Mouse (Mus musculus) myocyte (in vitro differentiated cells): Measurements from ENCODE around the gene Wdr20. TPM values are rescaled to one million over a fixed set of nuclear protein-coding genes. Genes with fewer than 3 reads are reported as not detected.

Source experiments
- H3K27me3 ChIP-seq: one replicate; pipeline ENCODE4 v1.6.1; 2011; ENCODE audit not compliant: control insufficient read depth, insufficient read depth, insufficient read length
- H3K36me3 ChIP-seq: one replicate; pipeline ENCODE4 v1.6.1; 2011; ENCODE audit not compliant: control insufficient read depth, insufficient read depth
- H3K4me2 ChIP-seq: one replicate; pipeline ENCODE4 v1.6.1; 2011; ENCODE audit warnings: low read depth, control low read depth
- H3K4me3 ChIP-seq: one replicate; pipeline ENCODE4 v1.5.1; 2011; ENCODE audit warnings: mild to moderate bottlenecking, control low read depth, moderate library complexity
- H3K79me2 ChIP-seq: one replicate; pipeline ENCODE4 v1.6.1; 2011; ENCODE audit not compliant: control insufficient read depth, insufficient read depth
- H3ac ChIP-seq: one replicate; pipeline ENCODE4 v1.6.1; 2011; ENCODE audit not compliant: control insufficient read depth, insufficient read length
- CEBPB ChIP-seq: IDR thresholded peaks from 2 replicates; pipeline ENCODE4 v1.6.1; 2011; ENCODE audit warnings: mild to moderate bottlenecking, moderate library complexity; ENCODE audit not compliant: poor library complexity, insufficient read depth, severe bottlenecking
- E2F4 ChIP-seq: IDR thresholded peaks from one replicate; pipeline ENCODE4 v1.6.1; 2011; ENCODE audit warnings: mild to moderate bottlenecking, control low read depth, moderate library complexity; ENCODE audit not compliant: insufficient read depth
- MAX ChIP-seq: IDR thresholded peaks from one replicate; pipeline ENCODE4 v1.6.1; 2011; ENCODE audit warnings: low read depth, mild to moderate bottlenecking, control low read depth
- MYOD1 ChIP-seq, 3 experiments: IDR thresholded peaks; one replicate each; pipeline ENCODE4 v1.6.1; 2011; ENCODE audit warnings: control low read depth in 2 of 3, low read depth in 2 of 3, mild to moderate bottlenecking in 2 of 3, moderate library complexity in 1 of 3; ENCODE audit not compliant: insufficient read length in 2 of 3, control insufficient read depth in 1 of 3
- MYOG ChIP-seq, 3 experiments: IDR thresholded peaks; one replicate each; pipeline ENCODE4 v1.6.1; 2011; ENCODE audit warnings: control low read depth in 2 of 3, low read depth in 2 of 3, mild to moderate bottlenecking in 2 of 3; ENCODE audit not compliant: insufficient read length in 2 of 3, control insufficient read depth in 1 of 3, insufficient read depth in 1 of 3
- POLR2A ChIP-seq: IDR thresholded peaks from one replicate; pipeline ENCODE4 v1.6.1; 2011; ENCODE audit warnings: low read depth, mild to moderate bottlenecking, control low read depth, moderate library complexity; ENCODE audit not compliant: insufficient read length
- POLR2AphosphoS2 ChIP-seq: IDR thresholded peaks from one replicate; pipeline ENCODE4 v1.6.1; 2011; ENCODE audit warnings: low read depth, control low read depth; ENCODE audit not compliant: insufficient read length
- REST ChIP-seq: IDR thresholded peaks from one replicate; pipeline ENCODE4 v1.6.1; 2011; ENCODE audit warnings: mild to moderate bottlenecking, control low read depth, moderate library complexity; ENCODE audit not compliant: insufficient read depth, insufficient read length
- SRF ChIP-seq: IDR thresholded peaks from one replicate; pipeline ENCODE4 v1.6.1; 2011; ENCODE audit warnings: low read depth; ENCODE audit not compliant: control insufficient read depth, insufficient read length
- TCF12 ChIP-seq: IDR thresholded peaks from one replicate; pipeline ENCODE4 v1.6.1; 2011; ENCODE audit warnings: mild to moderate bottlenecking, control low read depth; ENCODE audit not compliant: poor library complexity, insufficient read depth, severe bottlenecking
- TCF3 ChIP-seq: IDR thresholded peaks from one replicate; pipeline ENCODE4 v1.6.1; 2011; ENCODE audit warnings: low read depth, control low read depth; ENCODE audit not compliant: insufficient read length
- USF1 ChIP-seq: IDR thresholded peaks from one replicate; pipeline ENCODE4 v1.6.1; 2011; ENCODE audit warnings: low read depth, mild to moderate bottlenecking, control low read depth, moderate library complexity
- polyA plus RNA-seq: library from polyadenylated mRNA; unstranded; fragments of >200 nt; fragmentation: generic; extraction: Trizol; gene quantifications from one replicate; pipeline ENCODE4 v1.2.1, GENCODE M21; 2012; ENCODE audit warnings: missing spikeins

Gene Wdr20
- polyA plus RNA-seq, 1 experiment: 13.9 TPM

DNA sequence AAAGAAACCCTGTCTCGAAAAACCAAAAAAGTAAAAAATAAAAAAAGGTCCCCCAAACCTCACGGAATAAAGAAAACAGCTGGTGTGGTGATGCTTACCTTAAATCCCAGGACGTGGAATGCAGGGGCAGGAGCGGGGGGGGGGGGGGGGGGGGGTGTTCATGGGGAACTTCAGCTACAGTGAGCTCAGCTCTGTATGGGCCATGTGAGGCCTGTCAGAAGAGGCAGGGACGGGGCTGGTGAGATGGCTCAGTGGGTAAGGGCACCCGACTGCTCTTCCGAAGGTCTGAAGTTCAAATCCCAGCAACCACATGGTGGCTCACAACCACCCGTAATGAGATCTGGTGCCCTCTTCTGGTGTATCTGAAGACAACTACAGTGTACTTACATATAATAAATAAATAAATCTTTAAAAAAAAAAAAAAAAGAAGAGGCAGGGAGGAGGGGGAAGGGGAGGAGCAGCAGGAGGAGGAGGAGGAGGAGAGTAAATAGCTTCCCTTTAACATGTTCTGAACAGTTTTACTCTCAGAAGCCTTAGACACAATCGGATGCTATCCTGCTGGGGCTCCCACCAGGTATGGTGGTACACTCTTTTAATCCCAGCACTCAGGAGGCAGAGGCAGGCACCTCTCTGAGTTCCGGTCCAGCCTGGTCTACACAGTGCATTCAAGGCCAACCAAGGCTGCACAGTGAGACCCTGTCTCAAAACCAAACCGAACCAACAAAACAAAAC, 92.7 kb downstream of the Wdr20 start:
- H3K4me2 ChIP-seq: no peak overlapping the region
- no peaks in the 10 kb centered on the region for H3K36me3 ChIP-seq
- H3K79me2 ChIP-seq: no peaks in the 10 kb centered on the region
- TF ChIP-seq E2F4 (no peak), USF1 (no peak), SRF (no peak), REST (no peak)
- no peaks in the 10 kb centered on the region for H3K27me3 ChIP-seq
- H3ac ChIP-seq: no peak overlapping the region
- no peak overlapping the region for H3K4me3 ChIP-seq

DNA sequence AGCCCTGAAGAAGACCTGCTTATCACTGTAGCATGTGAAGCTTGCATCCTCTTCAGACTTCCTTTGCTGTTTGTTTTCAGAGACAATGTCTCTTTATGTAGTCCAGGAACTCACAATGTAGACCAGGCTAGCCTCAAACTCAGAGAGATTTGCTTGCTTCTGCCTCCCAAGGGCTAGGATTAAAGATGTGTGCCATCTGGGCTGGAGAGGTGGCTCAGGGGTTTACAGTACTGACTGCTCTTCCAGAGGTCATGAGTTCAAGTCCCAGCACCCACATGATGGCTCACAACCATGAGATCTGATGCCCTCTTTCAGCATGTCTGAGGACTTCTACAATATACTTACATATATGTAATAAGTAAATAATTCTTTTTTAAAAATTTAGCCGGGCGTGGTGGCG, 97.4 kb downstream of the Wdr20 start:
- TF ChIP-seq SRF: no peak
- no peak for TF ChIP-seq CEBPB
- no peak for TF ChIP-seq POLR2AphosphoS2
- H3ac ChIP-seq: no peak overlapping the region
- no peak overlapping the region for H3K4me2 ChIP-seq
- H3K36me3 ChIP-seq: no peaks in the 10 kb centered on the region
- no peaks in the 10 kb centered on the region for H3K79me2 ChIP-seq
- no peaks in the 10 kb centered on the region for H3K27me3 ChIP-seq
- no peak overlapping the region for H3K4me3 ChIP-seq

DNA sequence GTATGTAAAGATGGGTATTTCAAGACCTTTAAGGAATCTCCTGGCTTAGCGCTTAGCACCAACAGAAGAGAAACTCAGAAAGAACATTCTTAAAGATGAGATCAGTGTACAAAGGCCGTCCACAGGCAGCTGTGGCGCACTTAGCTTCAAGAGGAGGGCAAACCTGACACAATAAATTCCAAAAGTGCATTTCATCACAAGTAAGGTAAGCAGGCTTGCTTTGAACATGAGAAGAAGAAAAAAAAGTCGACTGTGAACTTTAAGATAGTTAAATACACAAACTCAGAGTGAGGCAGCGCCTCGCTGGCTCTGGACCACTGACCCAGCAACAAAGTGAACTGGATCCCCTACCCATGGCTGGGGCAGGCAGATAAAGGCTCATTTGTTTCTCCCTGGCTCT, 99.0 kb downstream of the Wdr20 start:
- Histone ChIP-seq H3K4me2 (peak overlapping the region; percentile 15), H3K27me3 (no peaks in the 10 kb centered on the region), H3K36me3 (no peaks in the 10 kb centered on the region), H3ac (no peak overlapping the region), H3K79me2 (no peaks in the 10 kb centered on the region), H3K4me3 (no peak overlapping the region)
- TF ChIP-seq E2F4 (no peak), MYOG (IDR thresholded peaks at IDR 0.05; ENCODE audit: control insufficient read depth in 1 of 3, insufficient read depth in 1 of 3, insufficient read length in 2 of 3, low read depth in 2 of 3) (no peak), POLR2A (no peak), CEBPB (no peak), MYOD1 (IDR thresholded peaks at IDR 0.05; ENCODE audit: control insufficient read depth in 1 of 3, insufficient read length in 2 of 3, low read depth in 2 of 3) (no peak), TCF12 (no peak), MAX (no peak), TCF3 (no peak), USF1 (no peak), POLR2AphosphoS2 (no peak), REST (no peak), SRF (no peak)

DNA sequence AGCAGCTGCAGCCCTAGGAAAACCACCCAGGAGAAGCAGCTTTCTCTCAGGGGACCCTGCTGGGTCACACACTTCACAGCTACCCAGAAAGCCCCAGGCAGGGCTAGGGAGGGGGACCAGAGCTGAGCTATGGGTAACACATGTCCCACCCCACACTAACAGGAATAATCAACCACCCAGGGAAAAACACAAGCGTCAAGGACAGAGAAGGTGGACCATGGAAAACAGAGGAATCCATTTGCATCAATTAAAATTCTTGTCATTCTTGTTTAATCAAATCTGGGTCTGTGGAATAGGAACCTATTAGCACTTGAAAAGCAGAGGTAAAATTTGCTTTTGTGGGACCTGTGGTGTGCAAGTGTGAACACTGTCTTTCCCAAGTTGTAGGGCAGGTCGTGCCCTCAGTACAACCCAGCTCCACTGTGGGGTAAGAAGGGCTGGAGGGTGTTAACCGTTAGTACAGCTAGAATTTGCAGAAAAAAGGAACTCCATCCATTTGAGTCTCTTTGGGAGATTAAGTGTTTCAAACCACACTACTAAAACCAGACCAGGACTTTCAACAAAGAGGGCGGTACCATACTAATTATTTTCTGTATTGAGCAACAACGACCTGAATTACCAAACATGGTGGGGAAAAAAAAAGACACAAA, 99.6 kb downstream of the Wdr20 start:
- Histone ChIP-seq H3ac (no peak overlapping the region), H3K27me3 (no peaks in the 10 kb centered on the region), H3K36me3 (no peaks in the 10 kb centered on the region), H3K79me2 (no peaks in the 10 kb centered on the region), H3K4me2 (no peak overlapping the region), H3K4me3 (no peak overlapping the region)
- no peak for TF ChIP-seq TCF3
- no peak for TF ChIP-seq SRF
- no peak for TF ChIP-seq POLR2A
- TF ChIP-seq MYOG (IDR thresholded peaks at IDR 0.05; ENCODE audit: control insufficient read depth in 1 of 3, insufficient read depth in 1 of 3, insufficient read length in 2 of 3, low read depth in 2 of 3): no peak

DNA sequence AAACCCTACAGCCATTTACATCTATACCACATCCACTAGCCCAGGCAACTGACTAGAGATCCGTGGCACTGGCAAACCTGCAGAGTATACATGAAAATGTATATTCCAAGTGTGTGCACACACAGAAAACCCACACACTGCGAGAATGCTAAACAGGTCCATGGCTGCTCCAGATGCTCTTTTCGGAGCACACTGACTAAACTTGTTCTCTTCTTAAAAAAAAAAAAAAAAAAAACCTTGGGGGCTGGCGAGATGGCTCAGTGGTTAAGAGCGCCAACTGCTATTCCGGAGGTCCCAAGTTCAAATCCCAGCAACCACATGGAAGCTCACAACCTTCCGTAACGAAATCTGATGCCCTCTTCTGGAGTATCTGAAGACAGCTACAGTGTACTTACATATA, 100.1 kb downstream of the Wdr20 start:
- H3K4me3 ChIP-seq: no peak overlapping the region
- H3K36me3 ChIP-seq: no peaks in the 10 kb centered on the region
- no peak for TF ChIP-seq REST
- no peak for TF ChIP-seq MYOD1 (IDR thresholded peaks at IDR 0.05; ENCODE audit: control insufficient read depth in 1 of 3, insufficient read length in 2 of 3, low read depth in 2 of 3)
- no peak for TF ChIP-seq TCF3
- no peak for TF ChIP-seq MAX
- TF ChIP-seq SRF: no peak
- no peak for TF ChIP-seq POLR2AphosphoS2
- TF ChIP-seq USF1: no peak
- no peak for TF ChIP-seq CEBPB
- TF ChIP-seq E2F4: no peak
- no peak for TF ChIP-seq TCF12
- no peak for TF ChIP-seq MYOG (IDR thresholded peaks at IDR 0.05; ENCODE audit: control insufficient read depth in 1 of 3, insufficient read depth in 1 of 3, insufficient read length in 2 of 3, low read depth in 2 of 3)
- TF ChIP-seq POLR2A: no peak
- H3ac ChIP-seq: no peak overlapping the region
- H3K4me2 ChIP-seq: no peak overlapping the region
- H3K79me2 ChIP-seq: no peaks in the 10 kb centered on the region
- no peaks in the 10 kb centered on the region for H3K27me3 ChIP-seq
